Mouse (Mus musculus): ENCODE data around the gene Gm7029.
"Not testable (repeated sequence)": the region's sequence is repeated elsewhere in the genome, so short reads cannot be mapped to it uniquely, and the experiment has no call there.

Gm7029 gene

GRCm38 (mm10) chr17:33892429-33892828 lies 18.8 kb downstream of the Gm7029 start:
- DNase-seq, result no peak

- DNase-seq, result not testable (repeated sequence)
These were observed 19.4 kb downstream of the Gm7029 start for GRCm38 (mm10) chr17:33893011-33893410.

GRCm38 (mm10) chr17:33897114-33897794 lies 23.6 kb downstream of the Gm7029 start:
- peak; percentile 65 for DNase-seq

- DNase-seq, result not testable (repeated sequence)
These were observed 24.6 kb downstream of the Gm7029 start for GRCm38 (mm10) chr17:33898193-33898592.

DNA sequence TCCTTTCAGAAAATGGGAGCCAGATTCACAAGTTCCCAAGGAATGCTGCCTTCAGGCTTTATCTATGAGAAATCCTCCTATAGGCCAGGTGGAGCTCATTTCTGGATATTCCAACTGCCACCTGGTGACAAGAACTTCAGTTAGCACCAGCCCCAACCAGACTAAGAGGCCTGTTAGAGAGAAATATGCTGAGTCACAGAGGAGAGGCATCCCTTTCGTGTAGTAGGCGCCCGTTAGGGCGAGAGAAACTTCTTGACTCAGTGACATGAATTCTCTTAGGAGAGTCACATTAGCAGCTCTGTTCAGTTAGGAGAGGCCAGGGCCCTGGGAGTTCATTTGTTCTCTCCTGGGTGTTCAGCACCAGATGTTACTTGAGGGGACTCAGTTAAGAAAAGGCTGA lies 26.0 kb downstream of the Gm7029 start:
- no peak for DNase-seq

DNA sequence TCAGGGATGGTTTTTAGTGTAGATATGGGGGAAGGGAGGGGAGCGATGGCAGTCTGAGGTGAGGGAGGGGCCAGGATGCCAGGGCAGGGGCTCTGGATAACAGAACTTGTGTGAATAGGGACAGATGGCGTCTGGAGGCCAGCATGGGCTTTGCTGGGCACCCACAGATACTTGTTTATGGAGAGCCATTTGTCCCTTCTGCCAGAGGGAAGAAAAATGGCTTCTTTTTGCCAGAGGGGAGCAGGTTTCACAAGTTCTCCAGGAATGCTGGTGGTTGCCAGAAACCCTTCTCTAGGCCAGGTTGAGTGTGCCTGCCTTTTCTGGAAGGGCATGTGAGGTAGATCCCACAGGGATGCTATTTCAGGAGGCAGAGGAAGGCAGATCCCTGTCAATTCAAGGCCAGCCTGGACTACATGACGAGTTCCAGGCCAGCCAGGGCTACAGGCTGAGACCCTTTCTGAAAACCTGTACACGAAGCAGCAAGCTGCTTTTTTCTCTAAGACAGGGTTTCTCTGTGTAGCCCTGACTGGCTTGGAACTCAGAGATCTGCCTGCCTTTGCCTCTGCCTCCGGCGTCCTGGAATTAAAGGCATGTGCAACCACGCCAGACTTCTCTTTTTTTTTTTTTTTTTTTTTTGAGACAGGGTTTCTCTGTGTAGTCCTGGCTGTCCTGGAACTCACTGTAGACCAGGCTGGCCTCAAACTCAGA lies 26.8 kb downstream of the Gm7029 start:
- DNase-seq, result no peak

DNA sequence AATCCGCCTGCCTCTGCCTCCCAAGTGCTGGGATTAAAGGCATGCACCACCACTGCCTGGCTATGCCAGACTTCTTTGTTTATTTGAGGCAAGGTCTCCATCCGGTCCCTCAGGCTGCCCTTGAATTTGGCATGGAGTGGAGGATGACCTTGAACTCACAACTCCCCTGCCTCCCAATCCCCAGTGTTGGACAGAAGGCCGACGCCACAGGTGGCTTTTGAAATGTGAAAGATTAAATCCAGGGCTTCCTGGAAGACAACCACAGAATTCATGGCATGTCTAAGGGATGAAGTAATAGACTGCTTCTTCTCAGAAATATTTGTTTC lies 27.3 kb downstream of the Gm7029 start:
- no peak for DNase-seq

DNA sequence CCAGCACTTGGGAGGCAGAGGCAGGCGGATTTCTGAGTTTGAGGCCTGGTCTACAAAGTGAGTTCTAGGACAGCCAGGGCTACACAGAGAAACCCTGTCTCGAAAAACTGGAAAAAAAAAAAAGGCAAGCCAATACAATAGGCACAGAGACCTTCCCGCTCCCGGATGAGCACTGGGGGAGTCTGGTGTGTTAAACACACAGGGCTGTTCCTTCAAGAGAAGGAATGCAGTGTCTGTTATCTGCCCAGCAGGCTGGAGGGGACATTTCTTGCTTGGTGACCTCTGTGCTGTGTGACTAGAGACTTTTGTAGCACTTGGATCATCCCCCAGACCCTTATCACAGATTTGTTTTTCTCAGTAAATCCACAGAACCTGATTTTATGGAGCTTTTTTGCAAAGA lies 28.0 kb downstream of the Gm7029 start:
- DNase-seq, result no peak

DNA sequence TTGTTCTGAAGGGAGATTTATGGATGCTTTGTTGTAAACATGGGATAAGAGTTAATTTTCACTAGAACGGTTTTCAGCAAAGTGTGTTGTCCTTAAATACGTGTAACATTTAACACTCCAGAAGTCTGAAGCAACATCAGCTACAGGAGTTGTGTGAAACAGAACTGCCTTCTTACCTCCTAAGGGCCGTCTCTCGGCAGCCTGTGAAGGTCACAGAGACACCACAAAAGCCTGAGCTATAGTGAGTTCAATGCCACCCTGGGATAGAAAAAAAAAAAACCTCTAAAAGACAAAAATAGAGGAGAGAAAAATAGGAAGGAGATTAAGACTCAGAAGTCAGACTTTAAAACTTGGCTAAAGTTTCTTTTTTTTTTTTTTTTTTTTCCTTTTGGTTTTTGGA lies 28.4 kb downstream of the Gm7029 start:
- no peak for DNase-seq

DNA sequence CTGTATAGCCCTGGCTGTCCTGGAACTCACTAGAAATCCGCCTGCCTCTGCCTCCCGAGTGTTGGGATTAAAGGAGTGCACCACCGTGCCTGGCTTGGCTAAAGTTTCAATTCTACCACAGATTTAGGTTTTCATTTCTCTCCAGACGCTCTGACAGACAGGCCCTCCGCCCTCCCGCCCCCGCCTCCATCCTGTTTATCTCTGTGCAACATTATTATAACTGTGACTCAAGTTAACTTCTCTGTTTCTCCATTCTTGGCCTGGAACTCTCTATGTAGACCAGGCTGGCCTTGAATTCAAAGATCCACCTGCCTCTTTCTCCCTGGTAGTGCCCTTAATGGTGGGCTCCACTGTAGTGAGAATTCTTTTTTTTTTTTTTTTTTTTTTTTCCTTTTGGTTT lies 28.9 kb downstream of the Gm7029 start:
- DNase-seq, result no peak

DNA sequence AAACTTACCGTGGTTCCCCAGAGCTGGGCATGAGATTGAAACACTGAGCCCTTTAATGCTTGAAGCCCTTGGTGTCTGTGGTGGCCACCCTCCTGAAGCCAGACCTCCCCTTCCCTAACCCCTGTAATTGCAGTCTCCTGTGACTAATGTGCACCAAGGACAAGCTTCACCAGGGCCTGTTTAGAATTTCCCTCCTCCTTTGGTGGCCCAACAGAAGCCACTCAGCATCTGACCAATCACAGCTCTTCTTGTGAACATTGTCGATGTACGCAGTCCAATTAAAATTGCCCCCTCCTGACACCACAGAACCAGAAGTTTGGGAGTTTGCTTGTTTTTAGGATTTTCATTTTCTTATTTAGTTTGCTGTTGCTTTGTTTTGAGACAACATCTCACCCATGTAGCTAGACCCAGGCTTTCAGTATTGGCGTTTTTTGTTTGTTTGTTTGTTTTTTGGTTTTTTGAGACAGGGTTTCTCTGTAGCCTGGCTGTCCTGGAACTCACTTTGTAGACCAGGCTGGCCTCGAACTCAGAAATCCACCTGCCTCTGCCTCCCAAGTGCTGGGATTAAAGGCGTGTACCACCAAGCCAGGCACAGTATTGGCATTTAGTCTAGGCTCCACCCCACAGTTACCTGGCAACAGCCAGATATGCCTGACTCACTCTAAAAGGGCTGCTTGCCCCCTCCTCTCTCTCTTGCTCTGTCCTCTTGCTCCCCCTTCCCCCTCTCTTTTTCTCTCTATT lies 30.4 kb downstream of the Gm7029 start:
- not testable (repeated sequence) for DNase-seq

- not testable (repeated sequence) for DNase-seq
These were observed 31.2 kb downstream of the Gm7029 start, which contains the start of gene Platr17 for GRCm38 (mm10) chr17:33904835-33905234. Gene Platr17 (plus strand): TSS chr17:33905135.

DNA sequence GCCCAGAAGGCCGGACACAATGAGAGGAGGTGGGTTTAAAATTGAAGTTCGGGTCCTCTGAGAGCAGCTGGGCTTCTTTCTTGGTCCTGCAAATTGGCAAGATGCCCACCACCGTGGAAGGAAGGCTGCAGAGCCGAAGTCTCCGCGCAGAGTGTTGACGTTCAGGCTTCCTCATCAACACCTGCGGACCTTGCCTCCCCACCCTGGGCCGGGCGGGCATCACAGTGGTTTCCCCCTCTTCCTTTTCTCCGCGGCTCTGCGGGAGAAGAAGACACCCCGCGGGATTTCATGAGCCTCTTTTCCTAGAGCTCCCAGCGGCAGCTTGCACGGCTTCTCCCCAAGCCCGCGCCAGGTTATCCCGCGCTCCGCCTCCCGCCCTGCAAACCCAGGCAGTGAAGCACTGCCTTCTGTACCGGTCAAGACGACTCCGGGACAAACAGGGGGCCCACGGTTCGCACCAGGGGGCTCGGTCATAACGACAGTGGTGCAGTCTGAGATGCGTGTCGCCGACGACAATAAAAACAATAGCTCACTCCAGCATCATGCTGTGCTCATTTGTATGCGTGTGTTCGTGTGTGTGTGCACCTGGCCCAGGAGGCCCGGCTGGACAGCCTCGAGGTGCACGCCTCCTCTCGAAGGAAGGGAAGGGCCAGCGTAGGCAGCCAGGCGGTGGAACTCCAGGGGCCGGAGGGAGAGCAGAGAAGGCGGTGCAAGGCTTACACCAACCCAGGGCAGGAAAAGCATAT lies 34.9 kb downstream of the Gm7029 start:
- peak; percentile 43 for DNase-seq

GRCm38 (mm10) chr17:33909077-33909868 lies 35.6 kb downstream of the Gm7029 start, which contains the start of gene Daxx:
Gene Daxx (plus strand): TSS chr17:33909414.
- peak; percentile 99 for DNase-seq

DNA sequence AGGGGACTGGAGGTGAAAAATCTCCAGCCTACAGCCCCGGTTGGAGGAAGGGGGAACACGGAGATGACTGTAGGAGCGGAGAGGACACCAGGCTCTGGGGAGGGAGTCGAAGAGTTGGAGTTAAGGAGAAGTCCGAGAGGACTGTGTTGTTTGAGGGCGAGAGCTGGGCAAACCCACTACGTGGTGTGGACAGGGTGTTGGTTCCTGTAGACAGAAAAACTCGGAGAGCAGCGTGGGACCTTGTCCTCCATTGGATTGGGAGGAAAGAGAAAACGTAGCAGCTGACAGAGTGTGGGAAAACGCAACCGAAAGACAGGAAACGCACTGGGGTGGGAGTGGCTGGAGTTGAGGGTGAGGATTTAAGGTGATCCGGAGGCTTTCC lies 36.2 kb downstream of the Gm7029 start:
- DNase-seq, result peak; percentile 58

DNA sequence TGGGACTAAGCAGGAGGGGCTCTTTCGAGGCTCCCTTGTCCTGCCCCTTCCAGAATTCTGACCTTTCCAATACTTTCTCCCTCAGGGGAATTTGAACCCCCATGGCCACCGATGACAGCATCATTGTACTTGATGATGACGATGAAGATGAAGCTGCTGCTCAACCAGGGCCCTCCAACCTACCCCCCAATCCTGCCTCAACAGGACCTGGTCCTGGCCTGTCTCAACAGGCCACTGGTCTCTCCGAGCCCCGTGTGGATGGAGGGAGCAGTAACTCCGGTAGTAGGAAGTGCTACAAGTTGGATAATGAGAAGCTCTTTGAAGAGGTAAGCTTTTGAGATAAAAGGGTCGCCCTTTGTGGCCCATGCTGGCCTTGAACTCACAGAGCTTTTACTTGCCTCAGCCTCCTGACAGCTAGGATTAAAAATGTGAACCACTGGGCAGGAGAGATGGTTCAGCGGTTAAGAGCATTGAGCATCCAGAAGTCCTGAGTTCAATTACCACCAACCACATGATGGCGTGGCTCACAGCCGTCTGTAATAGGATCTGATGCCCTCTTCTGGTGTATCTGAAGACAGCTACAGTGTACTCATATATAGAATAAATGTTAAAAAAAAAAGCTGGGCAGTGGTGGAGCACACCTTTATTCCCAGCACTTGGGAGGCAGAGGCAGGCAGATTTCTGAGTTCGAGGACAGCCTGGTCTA lies 36.9 kb downstream of the Gm7029 start:
- DNase-seq, result no peak

DNA sequence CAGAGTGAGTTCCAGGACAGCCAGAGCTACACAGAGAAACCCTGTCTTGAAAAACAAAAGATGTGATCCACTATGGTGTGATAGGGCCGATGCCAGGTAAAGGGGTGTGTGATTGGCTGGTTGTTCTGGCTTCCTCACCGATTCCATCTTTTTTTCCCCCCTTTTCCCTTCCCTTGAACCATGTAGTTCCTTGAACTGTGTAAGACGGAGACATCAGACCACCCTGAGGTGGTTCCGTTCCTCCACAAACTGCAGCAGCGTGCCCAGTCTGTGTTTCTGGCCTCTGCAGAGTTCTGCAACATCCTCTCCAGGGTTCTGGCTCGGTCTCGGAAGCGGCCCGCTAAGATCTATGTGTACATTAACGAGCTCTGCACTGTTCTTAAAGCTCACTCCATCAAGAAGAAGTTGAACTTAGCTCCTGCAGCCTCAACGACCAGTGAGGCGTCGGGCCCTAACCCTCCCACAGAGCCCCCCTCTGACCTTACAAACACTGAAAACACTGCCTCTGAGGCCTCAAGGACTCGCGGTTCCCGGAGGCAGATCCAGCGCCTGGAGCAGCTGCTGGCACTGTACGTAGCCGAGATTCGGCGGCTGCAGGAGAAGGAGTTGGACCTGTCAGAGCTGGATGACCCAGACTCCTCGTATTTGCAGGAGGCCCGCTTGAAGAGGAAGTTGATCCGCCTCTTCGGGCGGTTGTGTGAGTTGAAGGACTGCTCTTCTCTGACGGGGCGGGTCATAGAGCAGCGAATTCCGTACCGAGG lies 37.6 kb downstream of the Gm7029 start:
- no peak for DNase-seq

GRCm38 (mm10) chr17:33911813-33912414 lies 38.3 kb downstream of the Gm7029 start:
- DNase-seq, result no peak

GRCm38 (mm10) chr17:33913264-33913663 lies 39.6 kb downstream of the Gm7029 start:
- DNase-seq, result no peak

DNA sequence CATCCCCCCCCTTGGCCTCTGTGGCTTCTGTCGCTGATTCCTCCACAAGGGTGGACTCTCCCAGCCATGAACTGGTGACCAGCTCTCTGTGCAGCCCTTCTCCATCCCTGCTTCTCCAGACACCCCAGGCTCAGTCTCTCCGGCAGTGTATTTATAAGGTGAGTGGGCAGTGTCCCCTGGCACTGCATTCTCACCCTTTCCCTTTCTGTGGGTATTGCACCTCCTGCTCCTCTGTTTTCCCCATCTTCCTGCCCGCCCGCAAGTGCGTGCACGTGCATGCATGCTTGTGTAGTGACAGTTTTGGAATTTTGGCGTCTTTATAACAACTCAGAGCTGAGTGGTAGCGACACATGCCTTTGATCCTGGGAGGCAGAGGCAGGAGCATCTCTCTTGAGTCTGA lies 40.3 kb downstream of the Gm7029 start:
- DNase-seq, result no peak

Data from lung, postnatal 14 days (tissue).